Mouse (Mus musculus) left cerebral cortex, adult 8-10 months (tissue): ENCODE results near the gene Flot2. TPM values are rescaled to one million over a fixed set of nuclear protein-coding genes. Genes with fewer than 3 reads are reported as not detected.
"Not testable (repeated sequence)": the region's sequence is repeated elsewhere in the genome, so short reads cannot be mapped to it uniquely, and the experiment has no call there.

Source experiments
- DNase-seq, 2 experiments: peaks; one replicate each; pipeline ENCODE4 v3.0.0; 2022; ENCODE audit warnings: low spot score in 2 of 2
- total RNA-seq, 4 experiments: library from RNA; stranded (reverse); gene quantifications; 2 replicates each; pipeline ENCODE4 v1.2.4; 2022

Gene Flot2
- 10 to 100 TPM; 84.8 to 90.2 (median 86.9) TPM for total RNA-seq

GRCm38 (mm10) chr11:78037831-78038752, at the start of gene Flot2:
Flot2 (plus strand) TSS chr11:78037931.
- DNase-seq = no peak

- DNase-seq = no peak
These were observed 48.5 kb upstream of the Flot2 start for GRCm38 (mm10) chr11:77989071-77989690.

DNA sequence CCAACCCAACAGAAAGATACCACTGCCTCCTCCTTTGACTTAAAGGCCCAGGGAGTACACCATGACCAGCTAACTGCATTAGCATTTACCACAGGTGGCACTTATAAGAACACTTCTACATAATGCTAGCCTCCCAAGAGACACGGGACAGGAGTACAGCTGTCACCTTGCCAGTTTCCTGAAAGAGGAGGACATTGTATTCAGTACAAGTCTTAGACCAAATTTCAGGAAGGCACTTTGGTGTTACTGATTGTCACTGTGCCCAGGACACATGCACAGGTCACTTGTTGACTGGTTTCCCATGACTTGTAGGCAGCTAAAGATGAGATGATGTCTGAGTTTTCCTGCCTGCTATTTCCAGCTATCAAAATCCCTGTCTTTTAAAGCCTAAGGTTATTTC, 42.2 kb upstream of the Flot2 start:
- no peak for DNase-seq

- no peak for DNase-seq
These were observed 31.3 kb upstream of the Flot2 start for GRCm38 (mm10) chr11:78006446-78006845.

- DNase-seq = peak in 1 of 2 experiments; percentile 72
These were observed 18.1 kb upstream of the Flot2 start for GRCm38 (mm10) chr11:78019676-78020075.

DNA sequence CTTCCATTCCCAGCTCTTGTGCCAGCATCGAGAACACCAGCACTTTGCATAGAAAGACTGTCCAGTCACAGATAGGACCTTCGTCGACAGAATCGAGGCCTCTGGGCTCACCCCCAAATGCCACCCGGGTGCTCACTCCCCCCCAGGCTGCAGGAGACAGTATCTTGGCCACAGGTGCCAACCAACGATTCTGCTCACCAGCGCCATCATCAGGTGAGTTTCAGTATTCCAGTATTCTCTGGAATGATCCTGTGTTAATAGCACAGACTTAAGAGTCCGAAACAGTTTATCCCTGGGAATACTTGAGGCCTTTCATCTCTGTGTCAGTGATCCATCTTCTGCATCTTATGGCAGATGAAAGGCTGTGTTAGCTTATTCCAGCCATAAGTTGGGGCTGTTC, 14.1 kb upstream of the Flot2 start:
- DNase-seq = no peak

GRCm38 (mm10) chr11:78029240-78029639, 8.5 kb upstream of the Flot2 start:
- DNase-seq = no peak

DNA sequence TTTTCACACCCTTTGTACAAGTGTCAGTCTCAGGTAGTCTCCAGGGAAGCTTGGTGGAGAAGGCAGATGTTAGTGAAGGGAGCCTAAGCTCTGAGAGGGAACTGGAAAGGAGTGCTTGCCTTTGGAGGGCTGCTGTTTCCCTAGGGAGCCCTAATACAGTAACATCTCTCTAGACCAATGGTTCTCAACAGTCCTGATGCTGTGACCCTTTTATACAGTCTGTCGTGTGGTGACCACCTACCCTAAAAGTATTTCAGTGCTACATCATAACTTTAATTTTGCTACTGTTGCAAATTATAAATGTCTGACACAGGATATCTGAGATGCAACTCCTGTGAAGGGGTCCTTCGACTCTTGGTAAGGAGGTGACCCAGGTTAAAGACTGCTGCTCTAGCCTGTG, 7.1 kb upstream of the Flot2 start:
- DNase-seq = no peak

- no peak for DNase-seq
These were observed 6.3 kb upstream of the Flot2 start for GRCm38 (mm10) chr11:78031389-78031788.

DNA sequence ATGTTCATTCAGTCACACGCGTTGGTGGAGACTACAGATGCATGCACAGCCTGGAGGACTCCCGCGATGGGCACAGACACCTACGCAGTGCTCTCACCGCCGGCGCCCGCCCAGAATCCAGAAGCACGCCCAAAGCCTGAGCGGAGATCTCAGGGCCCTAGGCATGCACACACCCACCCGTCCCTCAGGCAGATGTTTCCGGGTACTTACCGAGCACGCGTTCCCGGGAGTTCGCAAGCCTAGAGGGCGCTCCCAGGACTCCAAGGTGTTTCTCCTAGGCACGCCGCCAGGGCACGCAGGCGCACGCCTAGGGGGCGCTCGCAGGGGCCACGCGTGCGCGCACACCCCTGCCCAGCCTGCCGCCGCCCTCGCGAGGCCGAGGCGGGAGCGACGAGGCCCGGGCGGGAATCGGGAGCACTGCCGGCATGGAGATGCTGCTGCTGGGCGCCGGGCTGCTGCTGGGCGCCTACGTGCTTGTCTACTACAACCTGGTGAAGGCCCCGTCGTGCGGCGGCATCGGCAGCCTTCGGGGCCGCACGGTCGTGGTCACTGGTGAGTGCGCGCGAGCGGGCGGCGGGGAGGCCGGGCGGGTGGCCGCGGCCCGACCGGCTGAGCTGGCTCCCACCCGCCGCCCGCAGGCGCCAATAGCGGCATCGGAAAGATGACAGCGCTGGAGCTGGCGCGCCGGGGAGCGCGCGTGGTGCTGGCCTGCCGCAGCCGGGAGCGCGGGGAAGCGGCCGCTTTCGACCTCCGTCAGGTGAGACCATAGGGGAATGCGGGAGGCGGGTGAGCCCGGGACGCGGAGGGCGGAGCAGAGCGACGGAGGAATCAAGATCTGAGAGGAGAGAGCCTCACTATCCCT, 5.6 kb upstream of the Flot2 start, which contains the start of gene Dhrs13:
TSS of gene Dhrs13 (plus strand) at position 334 of the 862 bp plus-strand sequence.
- peak; percentile 79 to 92 for DNase-seq

DNA sequence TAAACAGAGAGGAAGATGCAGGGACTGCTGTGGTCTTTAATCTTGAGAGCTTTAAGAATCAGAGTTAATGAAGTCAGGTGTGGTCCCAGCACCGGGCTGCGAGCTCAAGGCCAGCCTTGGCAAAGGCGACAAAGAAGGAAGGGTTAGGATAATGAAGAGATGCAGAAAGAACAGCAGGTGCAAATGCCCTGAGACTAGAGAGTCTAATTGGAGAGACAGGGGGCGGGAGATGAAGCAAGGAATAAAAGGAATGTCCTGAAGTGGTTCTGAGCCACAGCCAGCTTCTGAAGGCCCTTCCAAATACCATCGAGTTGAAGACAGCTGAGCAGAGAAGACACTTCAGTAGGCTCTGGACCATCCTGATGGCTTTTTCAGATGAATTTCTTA, 4.9 kb upstream of the Flot2 start:
- no peak for DNase-seq

- no peak for DNase-seq
These were observed 3.7 kb upstream of the Flot2 start for GRCm38 (mm10) chr11:78033931-78034617.

- DNase-seq = no peak
These were observed 940 bp upstream of the Flot2 start for GRCm38 (mm10) chr11:78036791-78037190.

DNA sequence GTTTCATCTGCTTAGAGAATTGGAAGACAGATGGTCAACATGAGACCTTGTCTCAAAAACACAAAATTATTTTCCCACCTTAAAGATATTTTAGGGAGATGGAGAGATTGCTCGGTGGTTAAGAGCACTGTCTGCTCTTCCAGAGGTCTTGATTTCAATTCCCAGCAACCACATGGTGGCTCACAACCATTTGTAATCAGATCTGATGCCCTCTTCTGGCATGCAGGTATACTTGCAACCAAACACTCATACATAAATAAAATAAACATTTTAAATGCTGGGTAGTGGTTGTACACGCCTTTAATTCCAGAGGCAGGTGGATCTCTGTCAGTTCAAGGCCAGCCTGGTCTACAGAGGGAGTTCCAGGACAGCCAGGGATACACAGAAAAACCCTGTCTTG, 3.1 kb downstream of the Flot2 start:
- DNase-seq = no peak

DNA sequence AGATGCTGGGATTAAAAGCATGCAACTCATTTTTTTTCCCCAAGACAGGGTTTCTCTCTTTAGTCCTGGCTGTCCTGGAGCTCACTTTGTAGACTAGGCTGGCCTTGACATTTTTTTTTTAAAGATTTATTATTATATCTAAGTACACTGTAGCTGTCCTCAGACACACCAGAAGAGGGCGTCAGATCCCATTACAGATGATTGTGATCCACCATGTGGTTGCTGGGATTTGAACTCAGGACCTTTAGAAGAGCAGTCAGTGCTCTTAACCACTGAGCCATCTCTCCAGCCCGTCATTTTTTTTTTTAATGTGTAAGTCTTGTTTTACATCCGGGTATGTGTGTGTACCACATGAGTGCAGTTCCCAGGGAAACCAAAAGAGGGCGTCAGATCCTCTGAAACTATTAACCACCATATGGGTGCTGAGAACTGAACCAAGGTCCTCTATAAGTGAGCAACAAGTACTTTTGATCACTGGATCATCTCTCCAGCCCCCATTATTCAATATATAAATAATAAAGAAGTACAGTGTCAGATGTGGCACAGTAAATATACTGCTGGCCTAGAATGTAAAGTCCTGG, 4.6 kb downstream of the Flot2 start:
- DNase-seq = not testable (repeated sequence)

GRCm38 (mm10) chr11:78044758-78045251, 7.1 kb downstream of the Flot2 start:
- no peak for DNase-seq

GRCm38 (mm10) chr11:78048637-78049036, 10.9 kb downstream of the Flot2 start:
- DNase-seq = not testable (repeated sequence)

DNA sequence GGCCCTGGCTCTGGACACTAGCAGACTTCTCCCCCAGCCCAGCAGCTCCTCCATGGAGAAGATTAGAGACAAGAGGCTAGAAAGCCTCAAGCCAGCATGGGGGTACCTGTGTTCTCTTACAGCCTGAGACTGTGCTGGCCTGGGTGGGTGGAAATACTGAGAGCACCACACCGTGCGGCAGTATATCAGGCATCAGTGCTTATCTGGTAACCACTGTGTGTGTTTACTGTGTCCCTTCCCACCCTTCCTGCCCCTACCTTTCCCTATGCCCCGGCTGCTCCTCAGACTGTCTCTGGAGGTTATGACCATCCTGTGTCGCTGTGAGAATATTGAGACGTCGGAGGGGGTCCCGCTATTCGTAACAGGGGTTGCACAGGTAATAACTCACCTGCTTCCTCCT, 15.3 kb downstream of the Flot2 start:
- no peak for DNase-seq

DNA sequence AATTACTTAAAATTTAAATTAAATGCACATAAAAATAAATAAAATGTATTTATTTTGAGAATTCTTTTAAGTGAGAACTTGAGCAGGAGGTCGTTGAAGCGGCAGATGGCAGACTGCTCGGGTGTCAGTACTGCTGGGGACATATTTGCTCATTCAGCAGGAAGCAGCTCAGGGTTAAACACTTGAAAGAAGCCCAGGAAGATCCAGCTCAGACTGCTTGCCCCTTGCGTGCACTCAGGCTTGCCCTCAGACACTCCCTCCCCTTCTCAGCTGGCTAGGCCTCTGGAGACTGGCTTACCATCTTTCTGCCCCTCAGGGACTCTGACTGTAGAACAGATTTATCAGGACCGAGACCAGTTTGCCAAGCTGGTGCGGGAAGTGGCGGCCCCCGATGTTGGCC, 19.2 kb downstream of the Flot2 start:
- DNase-seq = no peak
